Mouse (Mus musculus): Measurements from ENCODE around the gene Memo1. TPM values are rescaled to one million over a fixed set of nuclear protein-coding genes. Genes with fewer than 3 reads are reported as not detected.
"Not testable (repeated sequence)": the region's sequence is repeated elsewhere in the genome, so short reads cannot be mapped to it uniquely, and the experiment has no call there.

Memo1 gene
- polyA plus RNA-seq, 1 experiment from 2014 or later, result 69.3 TPM

DNA sequence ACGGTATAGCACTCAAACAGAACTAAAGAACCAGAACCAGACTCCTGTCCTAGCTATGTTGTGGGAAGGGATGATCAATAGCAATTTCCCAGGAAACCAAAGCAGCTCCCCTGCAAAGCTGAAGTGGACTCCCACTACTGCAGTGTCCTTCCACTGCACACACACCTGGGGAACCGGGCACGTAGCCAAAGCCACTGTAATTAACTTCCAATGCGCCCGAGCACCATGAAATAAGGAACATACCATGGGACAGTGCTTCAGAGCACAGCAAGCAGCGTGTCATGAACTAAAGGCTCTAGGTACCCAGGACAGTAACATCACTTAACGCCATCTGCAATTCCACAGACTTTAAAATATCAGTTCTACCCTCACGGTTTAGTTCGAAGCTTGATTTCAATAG, 100.6 kb downstream of the Memo1 start:
- no peak overlapping the region for H3K27ac ChIP-seq
- no peaks in the 10 kb centered on the region for H3K27me3 ChIP-seq (ENCODE audit: insufficient read depth, low read length)
- ATAC-seq (replicated peaks; ENCODE audit: low FRiP score, low read depth), result no peak; the same call in 1 of the 2 replicates
- no peaks in the 10 kb centered on the region for H3K9me3 ChIP-seq (replicated peaks; ENCODE audit: low read length)
- no peak overlapping the region for H3K4me2 ChIP-seq (ENCODE audit: low read length)
- 63% methylated on average over 9 of the region's 9 CpGs for WGBS
- TF ChIP-seq CTCF (IDR thresholded peaks at IDR 0.05; ENCODE audit: low read depth), result no peak
- no peak overlapping the region for H3K9ac ChIP-seq (ENCODE audit: low read depth, low read length)
- no peak overlapping the region for H3K4me3 ChIP-seq (replicated peaks; ENCODE audit: low read depth, low read length)
- DNase-seq (ENCODE audit: low spot score), result no peak
- no peaks in the 10 kb centered on the region for H3K4me1 ChIP-seq (replicated peaks; ENCODE audit: insufficient read depth, low read length)
- no peaks in the 10 kb centered on the region for H3K36me3 ChIP-seq (ENCODE audit: insufficient read depth, low read length)

DNA sequence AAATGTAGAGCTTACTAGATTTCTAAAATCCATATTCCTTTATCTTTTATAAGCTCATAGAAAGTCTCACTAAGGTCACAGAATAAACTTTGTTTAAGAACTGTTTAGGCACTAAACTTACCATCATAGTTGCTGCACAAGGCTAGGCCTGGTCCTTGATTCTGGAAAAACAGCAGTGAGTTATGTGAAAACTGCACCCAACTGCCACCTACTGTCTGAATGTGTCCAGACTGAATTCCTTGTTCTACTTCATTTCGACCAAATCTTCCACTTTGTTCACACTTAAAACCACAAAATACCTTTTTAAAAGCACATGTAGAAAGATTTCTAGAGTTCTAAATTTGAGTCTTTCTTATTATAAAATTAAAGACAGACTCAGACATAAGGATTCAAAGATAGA, 101.9 kb downstream of the Memo1 start:
- H3K4me1 ChIP-seq (replicated peaks; ENCODE audit: insufficient read depth, low read length), result no peaks in the 10 kb centered on the region
- no peaks in the 10 kb centered on the region for H3K36me3 ChIP-seq (ENCODE audit: insufficient read depth, low read length)
- H3K27me3 ChIP-seq (ENCODE audit: insufficient read depth, low read length), result no peaks in the 10 kb centered on the region
- H3K4me3 ChIP-seq (replicated peaks; ENCODE audit: low read depth, low read length), result no peak overlapping the region
- no peak overlapping the region for H3K9ac ChIP-seq (ENCODE audit: low read depth, low read length)
- H3K4me2 ChIP-seq (ENCODE audit: low read length), result no peak overlapping the region
- WGBS, result 64% methylated on average over 1 of the region's 1 CpGs
- peak; percentile 63 for TF ChIP-seq CTCF (IDR thresholded peaks at IDR 0.05; ENCODE audit: low read depth)
- DNase-seq (ENCODE audit: low spot score) (peak; percentile 44), ATAC-seq (replicated peaks; ENCODE audit: low FRiP score, low read depth) (no peak)
- H3K9me3 ChIP-seq (replicated peaks; ENCODE audit: low read length), result no peaks in the 10 kb centered on the region
- H3K27ac ChIP-seq, result no peak overlapping the region

GRCm38 (mm10) chr17:74191446-74191845, 103.9 kb downstream of the Memo1 start:
- TF ChIP-seq CTCF (IDR thresholded peaks at IDR 0.05; ENCODE audit: low read depth), result no peak
- DNase-seq (ENCODE audit: low spot score) (no peak), ATAC-seq (replicated peaks; ENCODE audit: low FRiP score, low read depth) (no peak)
- 87% methylated on average over 5 of the region's 5 CpGs for WGBS
- Histone ChIP-seq H3K4me3 (replicated peaks; ENCODE audit: low read depth, low read length) (no peak overlapping the region), H3K9ac (ENCODE audit: low read depth, low read length) (no peak overlapping the region), H3K9me3 (replicated peaks; ENCODE audit: low read length) (no peaks in the 10 kb centered on the region), H3K4me1 (replicated peaks; ENCODE audit: insufficient read depth, low read length) (no peaks in the 10 kb centered on the region), H3K27ac (no peak overlapping the region), H3K27me3 (ENCODE audit: insufficient read depth, low read length) (no peaks in the 10 kb centered on the region), H3K4me2 (ENCODE audit: low read length) (no peak overlapping the region), H3K36me3 (ENCODE audit: insufficient read depth, low read length) (no peaks in the 10 kb centered on the region)

DNA sequence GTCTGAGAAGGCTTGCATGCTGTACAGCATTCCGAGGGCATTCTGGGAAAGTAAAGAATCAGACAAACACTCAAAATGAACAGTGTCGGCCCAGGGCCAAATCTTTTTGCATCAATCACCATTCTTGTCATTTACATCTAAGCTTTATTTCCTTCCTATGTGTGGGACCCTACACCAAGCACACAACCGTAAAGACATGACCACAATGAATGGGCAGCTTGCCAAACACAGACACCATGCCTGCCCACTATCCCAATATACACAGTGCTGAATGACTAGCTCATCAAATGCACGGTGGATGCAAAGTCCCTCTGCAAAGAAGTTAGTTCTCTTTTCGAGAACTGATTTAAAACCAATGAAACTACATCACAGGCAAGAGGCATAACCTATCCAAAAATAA, 109.1 kb downstream of the Memo1 start:
- H3K27me3 ChIP-seq (ENCODE audit: insufficient read depth, low read length), result no peaks in the 10 kb centered on the region
- H3K27ac ChIP-seq, result no peak overlapping the region
- ATAC-seq (replicated peaks; ENCODE audit: low FRiP score, low read depth) (no peak), DNase-seq (ENCODE audit: low spot score) (peak; percentile 18)
- no peaks in the 10 kb centered on the region for H3K36me3 ChIP-seq (ENCODE audit: insufficient read depth, low read length)
- 58% methylated on average over 5 of the region's 5 CpGs for WGBS
- H3K9me3 ChIP-seq (replicated peaks; ENCODE audit: low read length), result no peaks in the 10 kb centered on the region
- H3K4me1 ChIP-seq (replicated peaks; ENCODE audit: insufficient read depth, low read length), result no peaks in the 10 kb centered on the region
- TF ChIP-seq CTCF (IDR thresholded peaks at IDR 0.05; ENCODE audit: low read depth), result no peak
- H3K4me3 ChIP-seq (replicated peaks; ENCODE audit: low read depth, low read length), result no peak overlapping the region
- H3K4me2 ChIP-seq (ENCODE audit: low read length), result no peak overlapping the region
- H3K9ac ChIP-seq (ENCODE audit: low read depth, low read length), result no peak overlapping the region

DNA sequence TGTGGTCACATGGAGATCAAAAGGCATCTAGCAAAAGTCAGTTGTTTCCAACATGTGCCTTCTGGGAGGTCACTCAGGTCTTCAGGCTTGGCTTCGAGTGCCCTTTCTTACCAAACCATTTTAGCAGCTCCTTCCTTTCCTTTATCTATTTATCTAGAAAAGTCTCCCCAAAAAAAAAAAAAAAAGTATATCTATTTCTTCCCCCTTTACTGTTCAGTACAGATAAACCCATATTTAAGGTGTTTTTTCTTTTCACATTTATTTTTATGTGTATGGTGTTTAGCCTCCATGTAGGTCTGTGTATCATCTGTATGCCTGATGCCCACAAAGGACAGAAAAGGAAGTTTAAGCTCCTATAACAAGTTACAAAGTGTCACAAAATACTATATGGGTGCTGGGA, 110.6 kb downstream of the Memo1 start:
- 90% methylated on average over 1 of the region's 1 CpGs for WGBS
- no peak overlapping the region for H3K4me3 ChIP-seq (replicated peaks; ENCODE audit: low read depth, low read length)
- H3K27ac ChIP-seq, result no peak overlapping the region
- no peak for DNase-seq (ENCODE audit: low spot score)
- H3K4me2 ChIP-seq (ENCODE audit: low read length), result no peak overlapping the region
- H3K4me1 ChIP-seq (replicated peaks; ENCODE audit: insufficient read depth, low read length), result no peaks in the 10 kb centered on the region
- ATAC-seq (replicated peaks; ENCODE audit: low FRiP score, low read depth), result no peak
- no peaks in the 10 kb centered on the region for H3K36me3 ChIP-seq (ENCODE audit: insufficient read depth, low read length)
- no peak overlapping the region for H3K9ac ChIP-seq (ENCODE audit: low read depth, low read length)
- no peaks in the 10 kb centered on the region for H3K9me3 ChIP-seq (replicated peaks; ENCODE audit: low read length)
- no peak for TF ChIP-seq CTCF (IDR thresholded peaks at IDR 0.05; ENCODE audit: low read depth)
- no peaks in the 10 kb centered on the region for H3K27me3 ChIP-seq (ENCODE audit: insufficient read depth, low read length)

DNA sequence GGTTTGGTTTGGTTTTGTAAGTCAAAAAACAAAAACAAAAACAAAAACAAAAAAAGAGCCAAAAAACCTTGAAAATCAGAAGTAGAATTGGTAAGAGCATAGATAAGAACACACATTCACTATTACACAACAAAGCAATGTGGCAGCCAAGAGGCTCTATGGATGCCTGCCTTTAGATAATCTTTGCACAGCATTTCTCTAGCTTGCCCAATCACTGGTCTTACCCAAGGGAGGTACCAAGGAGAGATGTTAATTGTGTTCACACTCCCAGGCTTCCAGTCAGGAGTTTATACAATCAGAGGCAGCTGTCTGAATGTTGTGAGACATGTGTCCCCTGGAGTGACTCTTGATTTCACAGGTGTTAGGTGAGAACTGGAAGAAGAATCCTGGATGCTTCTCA, 114.4 kb downstream of the Memo1 start:
- Histone ChIP-seq H3K4me3 (replicated peaks; ENCODE audit: low read depth, low read length) (no peak overlapping the region), H3K9ac (ENCODE audit: low read depth, low read length) (no peak overlapping the region), H3K27me3 (ENCODE audit: insufficient read depth, low read length) (no peaks in the 10 kb centered on the region), H3K4me2 (ENCODE audit: low read length) (no peak overlapping the region), H3K36me3 (ENCODE audit: insufficient read depth, low read length) (no peaks in the 10 kb centered on the region), H3K4me1 (replicated peaks; ENCODE audit: insufficient read depth, low read length) (no peaks in the 10 kb centered on the region), H3K9me3 (replicated peaks; ENCODE audit: low read length) (no peaks in the 10 kb centered on the region), H3K27ac (no peak overlapping the region)
- DNase-seq (ENCODE audit: low spot score) (no peak), ATAC-seq (replicated peaks; ENCODE audit: low FRiP score, low read depth) (no peak)
- TF ChIP-seq CTCF (IDR thresholded peaks at IDR 0.05; ENCODE audit: low read depth), result no peak

GRCm38 (mm10) chr17:74179640-74180039, 115.7 kb downstream of the Memo1 start:
- H3K36me3 ChIP-seq (ENCODE audit: insufficient read depth, low read length); ATAC-seq (replicated peaks; ENCODE audit: low FRiP score, low read depth); H3K27me3 ChIP-seq (ENCODE audit: insufficient read depth, low read length); H3K4me2 ChIP-seq (ENCODE audit: low read length); H3K4me1 ChIP-seq (replicated peaks; ENCODE audit: insufficient read depth, low read length); H3K27ac ChIP-seq; H3K9ac ChIP-seq (ENCODE audit: low read depth, low read length); H3K4me3 ChIP-seq (replicated peaks; ENCODE audit: low read depth, low read length); DNase-seq (ENCODE audit: low spot score); H3K9me3 ChIP-seq (replicated peaks; ENCODE audit: low read length): not testable (repeated sequence)
- WGBS, result 94% methylated on average over 2 of the region's 2 CpGs

Data from kidney, postnatal 0 days (tissue).